Mouse (Mus musculus): ENCODE results near the gene Smim5. TPM values are rescaled to one million over a fixed set of nuclear protein-coding genes. Genes with fewer than 3 reads are reported as not detected.

Gene Smim5
- polyA plus RNA-seq, 1 experiment from 2014 or later = 56.3 TPM

DNA sequence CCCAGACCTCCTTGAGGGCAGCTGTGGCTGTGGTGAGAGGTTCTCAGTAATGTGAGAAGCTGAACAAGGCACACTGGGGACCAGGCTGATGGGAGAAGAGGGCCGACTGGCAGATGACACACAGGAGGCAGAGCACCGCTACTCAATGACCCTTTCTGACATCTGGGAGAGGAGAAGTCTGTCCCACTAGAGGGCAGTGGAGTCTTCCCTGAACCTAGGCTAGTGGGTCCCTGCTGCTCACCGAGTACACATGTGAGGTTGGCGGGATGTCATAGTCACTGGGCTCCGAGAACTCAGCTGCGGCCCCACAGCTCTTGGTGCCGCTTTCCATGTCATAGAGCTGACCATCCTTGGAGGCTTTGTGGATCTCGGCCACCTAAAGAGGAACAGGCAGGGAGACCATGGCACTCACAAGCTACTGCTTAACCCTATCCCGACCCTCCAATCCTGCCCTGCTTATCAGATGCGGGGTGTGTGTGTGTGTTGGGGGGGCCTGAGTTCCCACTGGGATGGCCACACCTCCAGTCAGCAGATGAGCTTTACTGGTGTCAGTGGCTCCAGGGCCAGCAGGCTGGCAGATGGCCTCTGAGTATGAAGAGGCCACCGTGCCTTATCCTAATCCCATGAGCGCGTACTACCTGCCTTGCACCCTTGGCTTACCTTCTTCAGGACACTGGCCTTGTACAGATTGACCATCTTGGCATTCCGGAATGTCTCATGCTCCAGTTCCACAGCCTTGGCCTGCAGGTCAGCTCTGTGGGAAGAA is 4.8 kb upstream of the Smim5 start:
- no peak for ATAC-seq (replicated peaks; ENCODE audit: insufficient number of reproducible peaks, insufficient read depth, low FRiP score, low read depth)
- Histone ChIP-seq H3K4me2 (no peak overlapping the region), H3K27me3 (no peaks in the 10 kb centered on the region), H3K4me3 (no peak overlapping the region), H3K4me1 (replicated peaks) (peaks cover 19% of the 10 kb centered on the region), H3K27ac (no peak overlapping the region), H3K36me3 (peaks cover 12% of the 10 kb centered on the region), H3K9me3 (replicated peaks) (no peaks in the 10 kb centered on the region), H3K9ac (no peak overlapping the region)
- WGBS = 59% methylated on average over 14 of the region's 14 CpGs

DNA sequence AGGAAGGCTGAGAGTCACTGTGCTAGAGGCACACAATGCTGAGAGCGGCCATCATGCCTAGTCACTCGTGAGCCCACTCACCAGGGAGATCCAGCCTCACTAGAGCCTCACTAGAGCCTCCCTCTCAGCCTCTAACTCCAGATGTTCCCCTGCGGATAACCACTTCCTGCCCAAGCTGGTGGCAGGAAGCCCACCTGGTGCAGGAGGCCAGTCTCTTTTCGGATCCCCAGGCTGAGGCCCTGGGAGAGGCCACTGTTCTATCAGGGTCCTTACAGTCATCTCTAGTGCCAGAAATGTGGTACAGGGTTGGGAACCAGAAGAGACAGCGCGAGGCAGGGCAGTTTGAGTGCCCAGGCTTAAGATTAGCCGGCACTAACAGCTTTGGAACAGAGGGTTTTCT is 1.3 kb upstream of the Smim5 start:
- Histone ChIP-seq H3K4me3 (no peak overlapping the region), H3K36me3 (peaks cover 10% of the 10 kb centered on the region), H3K9ac (no peak overlapping the region), H3K9me3 (replicated peaks) (no peaks in the 10 kb centered on the region), H3K4me2 (no peak overlapping the region), H3K4me1 (replicated peaks) (peaks cover 53% of the 10 kb centered on the region), H3K27ac (peak overlapping the region; percentile 99), H3K27me3 (no peaks in the 10 kb centered on the region)
- 71% methylated on average over 7 of the region's 7 CpGs for WGBS
- no peak for ATAC-seq (replicated peaks; ENCODE audit: insufficient number of reproducible peaks, insufficient read depth, low FRiP score, low read depth)

DNA sequence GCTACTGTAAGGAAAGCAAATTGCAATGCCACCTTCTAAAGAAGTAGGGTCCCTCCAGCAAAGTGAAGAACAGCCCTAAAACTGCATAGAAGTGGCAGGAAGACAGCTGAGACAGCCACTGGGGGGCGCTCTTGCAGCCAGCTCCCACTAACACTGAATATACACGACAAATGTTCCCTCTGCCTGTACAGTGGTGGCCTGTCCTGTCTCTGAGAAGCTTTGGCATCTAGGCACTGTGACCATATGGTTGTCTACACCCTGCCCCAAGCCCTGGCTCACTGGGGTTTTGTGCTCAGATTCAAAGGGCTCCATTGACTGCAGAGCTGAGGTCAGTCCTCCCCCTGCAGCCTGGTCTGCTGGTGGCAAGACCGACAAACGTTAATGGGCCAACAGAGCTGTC is 880 bp upstream of the Smim5 start:
- no peak overlapping the region for H3K4me2 ChIP-seq
- WGBS = 20% methylated on average over 4 of the region's 4 CpGs

DNA sequence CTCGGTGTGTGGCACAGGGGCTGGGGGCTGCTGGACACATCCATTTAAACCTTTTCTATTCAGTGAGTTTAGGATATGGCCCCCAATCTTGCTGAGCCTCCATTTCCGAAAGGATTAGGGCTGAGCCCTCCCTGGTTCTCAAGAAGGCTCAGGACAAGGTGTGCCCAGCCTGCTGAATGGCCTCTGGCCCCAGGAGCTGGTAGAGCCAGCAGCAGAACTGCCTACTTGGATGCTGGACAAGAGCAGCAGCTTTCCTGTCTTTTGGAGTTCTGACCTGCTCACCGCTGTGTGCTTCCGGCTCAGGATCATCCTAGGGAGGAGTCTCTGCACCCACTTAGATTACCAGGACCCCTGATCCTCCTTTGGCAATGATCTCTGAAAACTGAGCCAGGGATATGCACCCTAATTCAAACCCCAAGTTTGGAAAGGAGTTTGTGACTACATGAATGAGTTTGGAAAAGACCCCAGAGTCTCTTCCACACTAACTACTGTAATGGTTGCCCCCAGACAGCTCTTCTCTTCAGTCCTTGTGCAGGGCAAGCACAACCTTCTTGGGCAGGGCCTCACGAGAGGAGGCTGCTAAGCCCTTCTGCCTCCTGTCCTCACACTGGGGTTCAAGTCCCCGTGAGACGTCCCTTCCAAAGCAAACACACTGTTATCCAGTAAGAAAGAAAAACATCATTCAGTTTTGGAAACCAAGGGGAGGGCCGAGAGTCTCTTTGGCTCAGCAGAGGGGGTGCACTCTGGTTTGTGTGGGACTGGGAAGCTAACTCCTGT is 983 bp downstream of the Smim5 start:
- Histone ChIP-seq H3K4me3 (peak overlapping the region; percentile 54), H3K27ac (peak overlapping the region; percentile 99), H3K4me1 (replicated peaks) (peaks cover 74% of the 10 kb centered on the region), H3K27me3 (no peaks in the 10 kb centered on the region), H3K9me3 (replicated peaks) (no peaks in the 10 kb centered on the region), H3K9ac (peak overlapping the region; percentile 63), H3K4me2 (peak overlapping the region; percentile 73), H3K36me3 (peaks cover 4% of the 10 kb centered on the region; the same call in 1 of the 2 replicates)
- 44% methylated on average over 8 of the region's 8 CpGs for WGBS
- no peak for ATAC-seq (replicated peaks; ENCODE audit: insufficient number of reproducible peaks, insufficient read depth, low FRiP score, low read depth)

More for the DNA sequence above, 880 bp upstream of the Smim5 start:
- peak overlapping the region; percentile 99 for H3K27ac ChIP-seq
- no peak overlapping the region; the same call in 1 of the 2 replicates for H3K9ac ChIP-seq
- H3K36me3 ChIP-seq = peaks cover 5% of the 10 kb centered on the region
- H3K9me3 ChIP-seq (replicated peaks) = no peaks in the 10 kb centered on the region
- peaks cover 58% of the 10 kb centered on the region for H3K4me1 ChIP-seq (replicated peaks)
- ATAC-seq (replicated peaks; ENCODE audit: insufficient number of reproducible peaks, insufficient read depth, low FRiP score, low read depth) = no peak
- no peaks in the 10 kb centered on the region for H3K27me3 ChIP-seq
- H3K4me3 ChIP-seq = no peak overlapping the region

DNA sequence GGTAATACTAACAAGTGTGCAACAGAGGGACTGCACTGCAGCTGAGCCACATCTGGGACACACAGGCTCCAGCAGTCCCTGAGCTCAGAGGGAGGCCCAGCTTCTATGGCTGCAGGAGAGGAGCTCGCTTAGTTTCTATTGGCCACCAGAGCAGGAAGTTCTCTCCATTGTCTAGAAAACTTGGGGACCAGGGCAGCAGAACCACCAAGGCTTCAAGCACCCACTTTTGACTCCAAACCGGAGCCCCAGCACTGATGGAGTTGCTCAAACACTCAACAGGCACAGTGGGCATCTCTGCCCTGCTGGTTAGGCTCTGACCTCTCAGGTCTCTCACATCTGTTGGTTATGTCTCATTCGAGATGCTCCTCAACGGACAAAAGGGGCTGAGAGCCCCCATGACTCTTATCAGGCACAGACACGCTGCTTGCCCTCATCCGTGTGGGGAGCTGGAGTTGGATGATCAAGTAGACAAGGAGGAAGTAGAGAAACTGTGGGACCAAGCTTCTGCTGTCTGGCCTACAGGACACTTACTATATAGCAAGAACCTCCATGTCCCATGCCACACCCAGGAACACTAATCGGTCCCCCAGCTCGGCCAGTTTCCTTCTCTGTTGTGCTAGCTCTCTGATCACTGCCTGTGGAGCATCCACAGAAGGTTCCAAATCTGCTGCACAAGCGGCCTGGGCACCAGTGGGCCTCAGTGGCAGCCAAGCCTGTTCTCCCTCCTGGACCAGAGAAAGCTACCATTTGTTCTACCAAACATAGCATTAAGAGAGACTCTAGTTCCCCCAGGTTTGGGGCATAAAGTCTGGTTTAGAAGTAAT is 1.8 kb downstream of the Smim5 start:
- H3K9ac ChIP-seq = peak overlapping the region; percentile 63
- H3K9me3 ChIP-seq (replicated peaks) = no peaks in the 10 kb centered on the region
- H3K4me2 ChIP-seq = peak overlapping the region; percentile 73
- peak overlapping the region; percentile 99 for H3K27ac ChIP-seq
- no peaks in the 10 kb centered on the region for H3K27me3 ChIP-seq
- peaks cover 80% of the 10 kb centered on the region for H3K4me1 ChIP-seq (replicated peaks)
- ATAC-seq (replicated peaks; ENCODE audit: insufficient number of reproducible peaks, insufficient read depth, low FRiP score, low read depth) = no peak
- H3K36me3 ChIP-seq = peaks cover 10% of the 10 kb centered on the region; the same call in 1 of the 2 replicates
- peak overlapping the region; percentile 54 for H3K4me3 ChIP-seq
- WGBS = 63% methylated on average over 9 of the region's 9 CpGs

DNA sequence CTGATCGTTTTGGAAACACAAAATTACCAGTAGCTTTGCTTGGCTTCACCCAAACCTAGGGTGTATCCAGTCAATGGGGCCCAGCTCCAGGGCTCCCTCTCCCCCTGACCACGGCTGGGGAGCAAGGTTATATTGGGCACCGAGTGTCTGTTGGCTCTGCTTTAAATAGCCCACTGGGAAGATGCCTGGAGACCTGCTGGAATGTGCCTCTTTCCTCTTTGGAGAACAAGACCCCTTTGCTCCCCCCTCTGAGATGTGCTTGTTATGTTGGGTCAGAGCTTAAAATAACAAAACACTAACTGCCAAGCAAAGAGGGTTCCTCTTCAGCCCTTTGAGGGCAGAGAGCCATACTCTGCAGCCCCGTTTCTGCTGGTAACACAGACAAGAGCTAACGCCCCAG is 2.4 kb downstream of the Smim5 start:
- Histone ChIP-seq H3K27me3 (no peaks in the 10 kb centered on the region), H3K9me3 (replicated peaks) (no peaks in the 10 kb centered on the region), H3K27ac (peak overlapping the region; percentile 99), H3K4me2 (peak overlapping the region; percentile 73), H3K4me3 (peak overlapping the region; percentile 54), H3K36me3 (peaks cover 10% of the 10 kb centered on the region; the same call in 1 of the 2 replicates), H3K9ac (peak overlapping the region; percentile 63), H3K4me1 (replicated peaks) (peaks cover 80% of the 10 kb centered on the region)
- peak; percentile 68 for ATAC-seq (replicated peaks; ENCODE audit: insufficient number of reproducible peaks, insufficient read depth, low FRiP score, low read depth)
- 21% methylated on average over 5 of the region's 5 CpGs for WGBS

DNA sequence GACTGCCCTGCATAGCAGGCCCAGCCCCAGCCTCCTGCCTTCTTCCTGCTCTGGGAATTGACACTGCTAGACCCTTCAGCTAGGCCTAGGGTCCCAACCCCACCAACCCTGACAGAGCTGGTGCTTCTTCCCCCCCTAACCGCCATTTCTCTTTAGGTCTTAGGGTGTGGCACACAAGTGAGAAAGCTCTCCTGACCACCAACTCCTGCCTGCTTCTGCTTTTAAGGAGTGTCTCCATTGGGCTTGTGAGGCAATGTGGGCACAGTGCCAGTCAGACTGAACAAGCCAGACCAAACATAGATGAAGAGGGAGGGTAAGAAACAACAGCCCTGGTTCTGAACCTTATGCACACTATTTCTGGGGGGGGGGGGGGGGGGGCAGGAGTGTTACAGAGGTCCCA is 3.1 kb downstream of the Smim5 start:
- Histone ChIP-seq H3K9ac (peak overlapping the region; percentile 63), H3K27me3 (no peaks in the 10 kb centered on the region), H3K9me3 (replicated peaks) (no peaks in the 10 kb centered on the region), H3K4me3 (peak overlapping the region; percentile 54; the same call in 1 of the 2 replicates), H3K4me2 (peak overlapping the region; percentile 73), H3K36me3 (peaks cover 10% of the 10 kb centered on the region; the same call in 1 of the 2 replicates), H3K4me1 (replicated peaks) (peaks cover 80% of the 10 kb centered on the region), H3K27ac (peak overlapping the region; percentile 99)
- WGBS = 26% methylated on average over 1 of the region's 1 CpGs
- ATAC-seq (replicated peaks; ENCODE audit: insufficient number of reproducible peaks, insufficient read depth, low FRiP score, low read depth) = no peak

DNA sequence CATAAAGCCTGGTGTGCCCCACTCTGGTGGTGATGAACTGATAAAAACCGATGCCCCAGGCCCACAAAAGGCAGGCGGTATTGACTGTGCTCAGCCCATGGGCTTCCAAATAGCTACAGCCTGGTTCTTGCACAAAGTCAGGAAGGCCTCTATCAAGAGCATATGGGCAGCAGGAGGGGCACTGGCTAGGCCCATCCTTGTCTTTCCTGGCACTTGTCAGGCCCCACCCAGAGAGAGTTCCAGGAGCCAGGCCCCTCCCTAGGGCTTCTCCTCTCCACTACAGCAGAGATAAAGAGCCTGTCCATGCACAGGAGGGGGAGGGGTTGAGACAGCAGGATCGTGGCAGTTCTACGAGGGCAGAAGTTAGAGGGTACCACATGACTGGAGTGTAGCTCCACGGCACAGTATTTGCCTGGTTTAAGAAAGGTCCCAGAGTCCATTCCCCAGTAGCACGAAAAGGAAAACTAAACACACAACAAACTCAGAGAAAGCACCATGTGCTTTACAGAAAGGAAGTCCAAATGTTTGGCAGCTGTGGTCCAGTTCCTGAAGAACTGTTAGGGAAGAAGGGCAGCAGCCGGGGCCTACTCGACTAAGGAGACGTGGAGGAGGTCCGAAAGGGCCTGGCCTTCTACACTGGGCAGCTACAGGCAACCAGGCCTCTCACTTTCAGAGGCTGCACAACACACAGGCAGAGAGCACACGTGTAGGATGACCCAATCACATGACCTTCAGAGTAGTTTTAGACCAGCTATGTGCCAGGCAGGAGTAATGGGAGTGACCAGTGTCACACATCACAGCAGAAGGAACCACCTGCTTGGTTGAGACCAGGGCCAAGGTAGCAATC is 3.8 kb downstream of the Smim5 start:
- Histone ChIP-seq H3K9me3 (replicated peaks) (no peaks in the 10 kb centered on the region), H3K4me1 (replicated peaks) (peaks cover 76% of the 10 kb centered on the region), H3K4me2 (peak overlapping the region; percentile 73), H3K4me3 (no peak overlapping the region), H3K27me3 (no peaks in the 10 kb centered on the region), H3K27ac (peak overlapping the region; percentile 99), H3K9ac (peak overlapping the region; percentile 35), H3K36me3 (peaks cover 17% of the 10 kb centered on the region)
- peak; percentile 80 for ATAC-seq (replicated peaks; ENCODE audit: insufficient number of reproducible peaks, insufficient read depth, low FRiP score, low read depth)
- 36% methylated on average over 11 of the region's 11 CpGs for WGBS

DNA sequence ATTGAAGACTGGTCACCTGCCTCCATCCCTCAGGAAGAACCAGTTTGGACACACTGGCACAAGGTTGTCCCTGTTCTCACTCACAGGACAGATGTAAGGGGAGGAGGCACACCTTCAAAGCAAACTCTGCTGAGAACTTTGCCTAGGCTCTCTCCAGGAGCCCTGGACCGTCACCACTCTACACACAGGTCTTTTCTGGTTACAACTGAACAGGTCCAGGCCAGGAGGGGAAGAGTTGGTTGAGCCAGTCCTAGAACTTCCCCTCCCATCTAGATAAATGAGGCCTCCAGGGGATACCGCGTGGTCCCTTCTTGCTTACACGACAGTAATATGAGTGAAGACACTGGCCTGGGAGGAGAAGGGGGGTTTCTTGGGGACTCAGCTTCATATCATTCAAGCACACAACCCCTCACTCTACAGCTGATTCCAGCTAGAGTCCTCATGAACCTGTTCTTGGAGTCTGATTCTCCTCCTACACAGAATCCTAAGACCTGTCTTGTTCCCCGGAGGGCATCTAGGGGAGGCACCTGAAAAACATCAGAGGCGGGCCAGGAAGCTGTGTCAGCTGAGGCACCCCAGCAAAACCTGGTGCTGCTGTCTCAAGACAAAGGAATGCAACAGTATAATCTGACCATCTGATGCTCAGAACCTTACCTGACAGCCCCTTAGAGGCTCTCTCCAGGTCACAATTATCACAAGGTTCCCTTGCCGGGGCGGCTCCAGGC is 4.6 kb downstream of the Smim5 start:
- Histone ChIP-seq H3K4me1 (replicated peaks) (peaks cover 68% of the 10 kb centered on the region), H3K9ac (peak overlapping the region; percentile 35), H3K9me3 (replicated peaks) (no peaks in the 10 kb centered on the region), H3K4me2 (peak overlapping the region; percentile 73), H3K27me3 (no peaks in the 10 kb centered on the region), H3K36me3 (peaks cover 17% of the 10 kb centered on the region), H3K27ac (peak overlapping the region; percentile 99), H3K4me3 (no peak overlapping the region)
- WGBS = 67% methylated on average over 8 of the region's 8 CpGs
- ATAC-seq (replicated peaks; ENCODE audit: insufficient number of reproducible peaks, insufficient read depth, low FRiP score, low read depth) = no peak

Measured in heart, embryonic 15.5 days (tissue).